Mouse (Mus musculus) gastrocnemius, postnatal 10 days (tissue): Measurements from ENCODE around the gene Pum1. TPM values are rescaled to one million over a fixed set of nuclear protein-coding genes. Genes with fewer than 3 reads are reported as not detected.

Source experiments
- DNase-seq: peaks from one replicate; pipeline ENCODE4 v3.0.0; 2021; ENCODE audit warnings: mixed read lengths
- total RNA-seq, 2 experiments: library from RNA; stranded (reverse); gene quantifications; 2 replicates each; pipeline ENCODE4 v1.2.3; 2021

Gene Pum1
- total RNA-seq, 2 experiments from 2014 or later, result 41.8 to 54.3 TPM

- peak; percentile 24 for DNase-seq
These were observed 128.8 kb downstream of the Pum1 start for GRCm38 (mm10) chr4:130791811-130792375.

GRCm38 (mm10) chr4:130792376-130793179 is 129.5 kb downstream of the Pum1 start, which contains the start of gene Sdc3:
Gene Sdc3, plus strand, starts transcription at chr4:130792537.
- DNase-seq, result peak; percentile 53

GRCm38 (mm10) chr4:130793180-130793501 is 130.0 kb downstream of the Pum1 start:
- DNase-seq, result no peak

GRCm38 (mm10) chr4:130794771-130795170 is 131.7 kb downstream of the Pum1 start:
- DNase-seq, result no peak

- no peak for DNase-seq
These were observed 132.8 kb downstream of the Pum1 start for GRCm38 (mm10) chr4:130795970-130796369.

- DNase-seq, result no peak
These were observed 134.3 kb downstream of the Pum1 start for GRCm38 (mm10) chr4:130797201-130798051.

GRCm38 (mm10) chr4:130798416-130798815 is 135.3 kb downstream of the Pum1 start:
- no peak for DNase-seq

GRCm38 (mm10) chr4:130799118-130799517 is 136.0 kb downstream of the Pum1 start:
- peak; percentile 48 for DNase-seq

- DNase-seq, result no peak
These were observed 136.5 kb downstream of the Pum1 start for GRCm38 (mm10) chr4:130799582-130799981.

- DNase-seq, result no peak
These were observed 137.0 kb downstream of the Pum1 start for GRCm38 (mm10) chr4:130800147-130800546.

- DNase-seq, result no peak
These were observed 138.1 kb downstream of the Pum1 start for GRCm38 (mm10) chr4:130801198-130801597.

- no peak for DNase-seq
These were observed 138.7 kb downstream of the Pum1 start for GRCm38 (mm10) chr4:130801624-130802329.

- no peak for DNase-seq
These were observed 140.5 kb downstream of the Pum1 start for GRCm38 (mm10) chr4:130803591-130803990.

- no peak for DNase-seq
These were observed 141.2 kb downstream of the Pum1 start for GRCm38 (mm10) chr4:130804292-130804691.

- peak; percentile 67 for DNase-seq
These were observed 141.7 kb downstream of the Pum1 start for GRCm38 (mm10) chr4:130804771-130805361.

- DNase-seq, result no peak
These were observed 142.6 kb downstream of the Pum1 start for GRCm38 (mm10) chr4:130805746-130806145.

- no peak for DNase-seq
These were observed 143.6 kb downstream of the Pum1 start for GRCm38 (mm10) chr4:130806746-130807145.

GRCm38 (mm10) chr4:130809784-130810183 is 146.7 kb downstream of the Pum1 start:
- DNase-seq, result no peak

- DNase-seq, result no peak
These were observed 147.7 kb downstream of the Pum1 start for GRCm38 (mm10) chr4:130810845-130811244.

GRCm38 (mm10) chr4:130811385-130811784 is 148.3 kb downstream of the Pum1 start:
- no peak for DNase-seq

GRCm38 (mm10) chr4:130813958-130814357 is 150.8 kb downstream of the Pum1 start:
- DNase-seq, result no peak
